Mouse (Mus musculus) cerebellum, postnatal 10 days (tissue): ENCODE data around the gene Greb1.
A peak's percentile ranks its signal among the peaks of the same experiment; 100 is the strongest.

Source experiments
- DNase-seq, 2 experiments: peaks; one replicate each; pipeline ENCODE4 v3.0.0; 2021; ENCODE audit warnings: mixed read lengths in 2 of 2

Gene Greb1

DNA sequence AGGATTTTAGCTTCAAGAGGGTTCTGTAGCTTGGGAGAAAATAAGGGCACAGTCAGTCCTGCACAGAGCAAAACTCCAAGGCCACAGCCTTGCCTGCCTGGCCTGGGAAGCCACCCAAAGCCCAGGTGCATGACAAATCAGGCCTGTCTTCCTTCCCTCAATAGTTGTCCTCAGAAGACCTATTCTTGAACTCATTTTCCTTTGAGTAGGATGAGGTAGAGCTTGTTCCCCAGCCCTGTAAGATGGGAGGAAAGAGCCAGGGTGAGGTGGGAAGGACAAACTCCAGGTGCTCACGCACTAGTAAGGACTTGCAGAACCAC lies 169.9 kb downstream of the Greb1 start:
- DNase-seq = no peak

DNA sequence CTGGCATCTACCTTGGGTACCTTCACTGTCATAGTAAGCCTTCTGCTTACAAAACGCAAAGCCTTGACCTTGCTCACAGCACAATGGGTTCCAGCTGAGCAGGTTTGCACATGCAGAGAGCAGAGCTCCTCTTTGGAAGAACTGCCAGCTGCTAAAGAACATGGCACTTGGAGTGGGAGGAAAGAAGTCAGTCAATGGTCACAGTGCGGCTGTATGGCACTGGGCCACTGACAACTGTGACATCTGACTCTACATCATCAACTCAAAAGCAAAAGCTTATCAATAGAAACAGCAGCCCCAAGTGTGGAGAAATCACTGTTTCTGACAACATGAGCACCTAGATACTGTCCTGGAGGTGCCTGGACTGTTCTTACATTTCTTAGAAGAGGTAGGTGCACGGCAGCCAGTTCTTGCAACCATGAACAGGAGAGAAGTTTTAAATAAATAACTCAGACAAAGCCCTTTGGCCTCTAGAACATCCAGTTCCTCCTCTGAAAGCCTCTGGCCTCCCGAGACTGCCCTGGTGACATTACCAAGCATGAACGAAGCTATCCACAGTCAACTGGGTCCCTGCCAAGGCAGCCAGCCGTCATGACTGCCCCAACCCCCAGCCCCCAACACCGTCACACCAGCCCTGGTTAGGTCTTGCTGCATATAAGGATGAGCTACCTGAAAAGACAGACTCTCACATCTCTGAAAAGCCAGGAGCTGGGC lies 170.4 kb downstream of the Greb1 start:
- DNase-seq = peak; percentile 65 to 70
